Mouse (Mus musculus) mature B cell (primary cell): ENCODE data around the gene Nupr1l.
"Not testable (repeated sequence)": the region's sequence is repeated elsewhere in the genome, so short reads cannot be mapped to it uniquely, and the experiment has no call there.

Experiments
- in situ Hi-C: fragments of 300-500 bp; cut with MboI; formaldehyde crosslinking; loops from 2 replicates; pipeline ENCODE4 v1.14.3; 2019

Gene Nupr1l

GRCm38 (mm10) chr5:129918065-129918651, 9.8 kb downstream of the Nupr1l start:
- in situ Hi-C loops: no loop called here

- in situ Hi-C loops: no loop called here
Observed at GRCm38 (mm10) chr5:129918752-129919151, 10.4 kb downstream of the Nupr1l start.

- in situ Hi-C loops: no loop called here
Observed at GRCm38 (mm10) chr5:129919320-129919719, 11.0 kb downstream of the Nupr1l start.

GRCm38 (mm10) chr5:129921972-129922371, 13.6 kb downstream of the Nupr1l start:
- in situ Hi-C loops: no loop called here

- in situ Hi-C loops: no loop called here
Observed at GRCm38 (mm10) chr5:129924820-129925452, 16.6 kb downstream of the Nupr1l start.

GRCm38 (mm10) chr5:129925933-129926332, 17.6 kb downstream of the Nupr1l start:
- in situ Hi-C loops: no loop called here

GRCm38 (mm10) chr5:129929924-129930855, 21.9 kb downstream of the Nupr1l start:
- in situ Hi-C loops: no loop called here

- in situ Hi-C loops: no loop called here
Observed at GRCm38 (mm10) chr5:129936941-129937340, 28.6 kb downstream of the Nupr1l start.

GRCm38 (mm10) chr5:129940281-129940680, 31.9 kb downstream of the Nupr1l start:
- in situ Hi-C loops: no loop called here

GRCm38 (mm10) chr5:129940736-129941494, 32.6 kb downstream of the Nupr1l start:
- in situ Hi-C loops: no loop called here

- in situ Hi-C loops: no loop called here
Observed at GRCm38 (mm10) chr5:129941495-129942045, 33.2 kb downstream of the Nupr1l start, which contains the start of gene Vkorc1l1. Gene Vkorc1l1 (plus strand): TSS chr5:129941970.

- in situ Hi-C loops: not testable (repeated sequence)
Observed at GRCm38 (mm10) chr5:129942073-129942939, 34.0 kb downstream of the Nupr1l start.

- in situ Hi-C loops: no loop called here
Observed at GRCm38 (mm10) chr5:129943402-129943801, 35.1 kb downstream of the Nupr1l start.

GRCm38 (mm10) chr5:129947528-129948033, 39.2 kb downstream of the Nupr1l start:
- in situ Hi-C loops: no loop called here

- in situ Hi-C loops: no loop called here
Observed at GRCm38 (mm10) chr5:129952143-129952542, 43.8 kb downstream of the Nupr1l start.

GRCm38 (mm10) chr5:129954473-129955254, 46.3 kb downstream of the Nupr1l start:
- in situ Hi-C loops: no loop called here

GRCm38 (mm10) chr5:129955792-129956191, 47.5 kb downstream of the Nupr1l start:
- in situ Hi-C loops: no loop called here

- in situ Hi-C loops: no loop called here
Observed at GRCm38 (mm10) chr5:129963224-129963623, 54.9 kb downstream of the Nupr1l start.
